Mouse (Mus musculus) liver, postnatal 0 days (tissue): ENCODE measurements around the gene Grik1.

Experiments used
- CTCF ChIP-seq: sonication (generic); IDR thresholded peaks from 2 replicates; pipeline ENCODE4 v1.5.1; 2016; ENCODE audit warnings: antibody characterized with exemption, low read depth
- EP300 ChIP-seq: IDR thresholded peaks from 2 replicates; pipeline ENCODE4 v1.6.1; 2016; ENCODE audit warnings: antibody characterized with exemption, low read depth, mild to moderate bottlenecking

DNA sequence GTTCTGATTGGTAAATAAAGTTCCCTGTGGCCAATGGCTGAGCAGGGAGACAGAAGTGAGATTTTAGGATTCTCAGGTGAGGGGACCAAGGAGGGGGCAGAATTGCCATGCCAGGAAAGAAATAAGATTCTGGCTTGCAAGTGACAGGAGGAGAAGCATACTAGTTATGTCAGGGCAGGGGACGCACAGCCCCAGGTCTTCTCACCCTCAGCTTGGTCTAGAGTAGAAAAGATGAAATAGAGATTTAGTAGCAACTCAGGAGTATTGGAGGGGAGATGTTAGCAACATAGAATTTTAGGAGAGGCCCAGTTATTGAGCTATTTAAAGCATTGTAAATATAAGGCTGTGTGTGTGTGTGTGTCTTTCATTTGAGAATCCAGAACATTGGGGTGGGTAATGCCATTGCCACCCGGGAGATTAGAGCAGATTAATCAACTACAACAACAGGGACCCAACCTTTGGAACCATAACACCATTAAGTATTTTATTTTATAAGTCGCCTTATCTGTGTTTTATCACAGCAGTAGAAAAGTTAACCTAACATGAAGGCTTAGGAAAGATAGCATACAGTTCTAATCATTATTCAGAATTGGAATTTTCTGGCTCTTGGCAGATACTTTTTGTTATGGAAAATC, 436.5 kb downstream of the Grik1 start:
- TF ChIP-seq CTCF (no peak), EP300 (no peak)
